Mouse (Mus musculus) testis, postnatal 14 days (tissue): ENCODE data around the gene Gm21887.
"Not testable (repeated sequence)": the region's sequence is repeated elsewhere in the genome, so short reads cannot be mapped to it uniquely, and the experiment has no call there.

Experiments
- DNase-seq: peaks from one replicate; pipeline ENCODE4 v3.0.0; 2021; ENCODE audit warnings: low spot score

Gm21887 gene

GRCm38 (mm10) chrX:169983401-169984165 lies 25.9 kb upstream of the Gm21887 start:
- DNase-seq, result peak; percentile 33

GRCm38 (mm10) chrX:169984331-169984730 lies 25.1 kb upstream of the Gm21887 start:
- DNase-seq, result peak; percentile 26

GRCm38 (mm10) chrX:169984853-169985252 lies 24.6 kb upstream of the Gm21887 start:
- DNase-seq, result peak; percentile 56

GRCm38 (mm10) chrX:169985796-169986195 lies 23.7 kb upstream of the Gm21887 start:
- peak; percentile 74 for DNase-seq

GRCm38 (mm10) chrX:169986519-169987367 lies 22.7 kb upstream of the Gm21887 start:
- DNase-seq, result peak; percentile 84

GRCm38 (mm10) chrX:169987368-169987837 lies 22.1 kb upstream of the Gm21887 start:
- peak; percentile 86 for DNase-seq

GRCm38 (mm10) chrX:169988571-169989218 lies 20.8 kb upstream of the Gm21887 start:
- DNase-seq, result peak; percentile 83

GRCm38 (mm10) chrX:169989219-169989595 lies 20.3 kb upstream of the Gm21887 start:
- not testable (repeated sequence) for DNase-seq

- peak; percentile 77 for DNase-seq
Observed at GRCm38 (mm10) chrX:169989691-169990631, 19.5 kb upstream of the Gm21887 start.

GRCm38 (mm10) chrX:169991128-169991873 lies 18.2 kb upstream of the Gm21887 start:
- DNase-seq, result peak; percentile 99

GRCm38 (mm10) chrX:169992086-169992930 lies 17.2 kb upstream of the Gm21887 start:
- peak; percentile 71 for DNase-seq

GRCm38 (mm10) chrX:169992951-169993547 lies 16.4 kb upstream of the Gm21887 start:
- peak; percentile 64 for DNase-seq

- peak; percentile 83 for DNase-seq
Observed at GRCm38 (mm10) chrX:169994011-169994865, 15.2 kb upstream of the Gm21887 start.

GRCm38 (mm10) chrX:169994866-169995711 lies 14.4 kb upstream of the Gm21887 start:
- DNase-seq, result not testable (repeated sequence)

- DNase-seq, result peak; percentile 64
Observed at GRCm38 (mm10) chrX:169995909-169996521, 13.4 kb upstream of the Gm21887 start.

- peak; percentile 89 for DNase-seq
Observed at GRCm38 (mm10) chrX:169996926-169997325, 12.5 kb upstream of the Gm21887 start.

- DNase-seq, result not testable (repeated sequence)
Observed at GRCm38 (mm10) chrX:169997456-169997853, 12.0 kb upstream of the Gm21887 start.
